In genomic region chr1:128416584-128417532, GRCm38 (mm10) we compare ENCODE assay signal across 8 mouse cellular contexts. TPM values are rescaled to one million over a fixed set of nuclear protein-coding genes. Genes with fewer than 3 reads are reported as not detected.
A peak's percentile ranks its signal among the peaks of the same experiment; 100 is the strongest.
DNase-seq lines count a peak whose midpoint lies in the region; ATAC-seq and TF ChIP-seq lines count a peak whose summit lies in the region.

Gene Dars (minus strand): TSS chr1:128417368.

- peak within 1 kb of the TSS; percentile 99 for H3K9ac ChIP-seq in embryonic facial prominence, embryonic 14.5 days (ENCODE audit: low read depth, low read length)
- peak within 1 kb of the TSS; percentile 93 for H3K9ac ChIP-seq in limb, embryonic 14.5 days (ENCODE audit: low read depth, low read length, severe bottlenecking)
- peak within 1 kb of the TSS; percentile 74 for H3K9ac ChIP-seq in midbrain, postnatal 0 days (replicated peaks; ENCODE audit: low read length, poor library complexity, severe bottlenecking)

- ATAC-seq in embryonic facial prominence, embryonic 14.5 days (ENCODE audit: low read depth): peak; percentile 91
- ATAC-seq in limb, embryonic 14.5 days (ENCODE audit: low FRiP score, low read depth): peak; percentile 93
- peak; percentile 95 for ATAC-seq in midbrain, postnatal 0 days (ENCODE audit: low FRiP score)

- H3K4me3 ChIP-seq in embryonic facial prominence, embryonic 14.5 days (ENCODE audit: low read depth, low read length): peak within 1 kb of the TSS; percentile 95
- H3K4me3 ChIP-seq in limb, embryonic 14.5 days (replicated peaks; ENCODE audit: low read length): peak within 1 kb of the TSS; percentile 85
- H3K4me3 ChIP-seq in midbrain, postnatal 0 days (ENCODE audit: low read depth, low read length): peak within 1 kb of the TSS; percentile 45

- no peaks in the 10 kb centered on the region for H3K9me3 ChIP-seq in embryonic facial prominence, embryonic 14.5 days (ENCODE audit: control insufficient read depth, low read length)
- H3K9me3 ChIP-seq in limb, embryonic 14.5 days (ENCODE audit: control insufficient read depth, low read length): no peaks in the 10 kb centered on the region
- H3K9me3 ChIP-seq in midbrain, postnatal 0 days (ENCODE audit: low read length): no peaks in the 10 kb centered on the region

- WGBS in embryonic facial prominence, embryonic 14.5 days: under 1% methylated on average over 44 of the region's 68 CpGs
- WGBS in limb, embryonic 14.5 days: under 1% methylated on average over 57 of the region's 68 CpGs
- WGBS in midbrain, postnatal 0 days: under 1% methylated on average over 62 of the region's 68 CpGs

- peak within 1 kb of the TSS; percentile 95 for H3K27ac ChIP-seq in embryonic facial prominence, embryonic 14.5 days (replicated peaks; ENCODE audit: low read depth, low read length)
- H3K27ac ChIP-seq in limb, embryonic 14.5 days (replicated peaks; ENCODE audit: low read depth, low read length): peak within 1 kb of the TSS; percentile 91
- H3K27ac ChIP-seq in midbrain, postnatal 0 days (ENCODE audit: low read depth, low read length): peak within 1 kb of the TSS; percentile 79

- no peaks in the 10 kb centered on the region for H3K27me3 ChIP-seq in embryonic facial prominence, embryonic 14.5 days (replicated peaks; ENCODE audit: control insufficient read depth, insufficient read depth, low read length)
- H3K27me3 ChIP-seq in limb, embryonic 14.5 days (ENCODE audit: control insufficient read depth, insufficient read depth, low read length): no peaks in the 10 kb centered on the region
- H3K27me3 ChIP-seq in midbrain, postnatal 0 days (ENCODE audit: insufficient read depth, low read length): no peaks in the 10 kb centered on the region

- TF ChIP-seq POLR2A in limb, embryonic 14.5 days (IDR thresholded peaks at IDR 0.05; ENCODE audit: borderline replicate concordance, extremely low read depth, insufficient read depth, insufficient read length): peak; percentile 82; the same call in 1 of the 2 replicates

- peak within 1 kb of the TSS; percentile 76 for H3K4me2 ChIP-seq in embryonic facial prominence, embryonic 14.5 days (ENCODE audit: low read depth, low read length)
- H3K4me2 ChIP-seq in limb, embryonic 14.5 days (replicated peaks; ENCODE audit: low read depth, low read length, severe bottlenecking): peak within 1 kb of the TSS; percentile 55
- H3K4me2 ChIP-seq in midbrain, postnatal 0 days (ENCODE audit: low read depth, low read length, poor library complexity, severe bottlenecking): peak within 1 kb of the TSS; percentile 61

- H3K36me3 ChIP-seq in embryonic facial prominence, embryonic 14.5 days (ENCODE audit: control insufficient read depth, insufficient read depth, low read length): peaks cover 23% of the 10 kb centered on the region
- H3K36me3 ChIP-seq in limb, embryonic 14.5 days (ENCODE audit: control insufficient read depth, insufficient read depth, low read length): peaks cover 20% of the 10 kb centered on the region
- peaks cover 7% of the 10 kb centered on the region; the same call in 1 of the 2 replicates for H3K36me3 ChIP-seq in midbrain, postnatal 0 days (ENCODE audit: insufficient read depth, low read length)

- H3K4me1 ChIP-seq in embryonic facial prominence, embryonic 14.5 days (ENCODE audit: control insufficient read depth, insufficient read depth, low read length): no peaks in the 10 kb centered on the region
- H3K4me1 ChIP-seq in limb, embryonic 14.5 days (ENCODE audit: control insufficient read depth, insufficient read depth, low read length): no peaks in the 10 kb centered on the region
- H3K4me1 ChIP-seq in midbrain, postnatal 0 days (ENCODE audit: insufficient read depth, low read length): no peaks in the 10 kb centered on the region

- TF ChIP-seq CTCF in midbrain, postnatal 0 days (IDR thresholded peaks at IDR 0.05): no peak

- peak; percentile 85 for DNase-seq in 3T3-L1 (ENCODE audit: low read depth, low spot score)
- peak; percentile 81 to 89 for DNase-seq in adrenal gland, postnatal 4 days (ENCODE audit: low spot score in 2 of 2)
- peak; percentile 94 for DNase-seq in embryonic facial prominence, embryonic 14.5 days (ENCODE audit: low spot score)
- DNase-seq in heart, adult 8-10 months (ENCODE audit: low spot score): peak; percentile 92
- DNase-seq in kidney, adult 9 months: peak; percentile 96
- DNase-seq in limb, embryonic 14.5 days (ENCODE audit: low spot score): peak; percentile 88
- DNase-seq in midbrain, postnatal 0 days (ENCODE audit: low spot score): peak; percentile 95
- DNase-seq in spleen, postnatal 14 days (ENCODE audit: low spot score in 2 of 2): peak; percentile 95 to 97

RNA-seq across cellular contexts. Expression of gene Dars, which starts in this region (rescaled TPM):
- total RNA-seq in adrenal gland, postnatal 4 days (2021): 10 to 100 TPM; 89.4 to 96.5 TPM
- 97.8 and 104 TPM in 2 replicates for polyA plus RNA-seq in embryonic facial prominence, embryonic 14.5 days (2014; fragmentation: Nextera tagmentation; extraction: Ambion mirVana)
- total RNA-seq in heart, adult 8-10 months (2022): 10 to 100 TPM; 64.0 to 71.4 (median 65.7) TPM
- polyA plus RNA-seq in limb, embryonic 14.5 days (2012; rRNA removed): 40.9 and 57.0 TPM in 2 replicates
- 86.9 and 88.7 TPM in 2 replicates for polyA plus RNA-seq in limb, embryonic 14.5 days (2014; fragmentation: Nextera tagmentation; extraction: Ambion mirVana)
- 53.6 and 62.6 TPM in 2 replicates for total RNA-seq in midbrain, postnatal 0 days (2014; rRNA removed)
- 104 and 105 TPM in 2 replicates for polyA plus RNA-seq in midbrain, postnatal 0 days (2015; fragmentation: Nextera tagmentation; extraction: Ambion mirVana)

Comparison
In these comparisons a context has a peak if more than half of its experiments do, and no peak if none do; other contexts are left out.
1. Peak in every context shown above with its lines: DNase-seq, ATAC-seq, H3K4me3 ChIP-seq and H3K27ac ChIP-seq.
2. H3K4me3 ChIP-seq: peak in every context shown above with its lines; median percentile 95 in embryonic facial prominence, embryonic 14.5 days; 85 in limb, embryonic 14.5 days; 45 in midbrain, postnatal 0 days.